Mouse (Mus musculus): ENCODE results near the gene AC134908.4.
A peak's percentile ranks its signal among the peaks of the same experiment; 100 is the strongest.

Gene AC134908.4

DNA sequence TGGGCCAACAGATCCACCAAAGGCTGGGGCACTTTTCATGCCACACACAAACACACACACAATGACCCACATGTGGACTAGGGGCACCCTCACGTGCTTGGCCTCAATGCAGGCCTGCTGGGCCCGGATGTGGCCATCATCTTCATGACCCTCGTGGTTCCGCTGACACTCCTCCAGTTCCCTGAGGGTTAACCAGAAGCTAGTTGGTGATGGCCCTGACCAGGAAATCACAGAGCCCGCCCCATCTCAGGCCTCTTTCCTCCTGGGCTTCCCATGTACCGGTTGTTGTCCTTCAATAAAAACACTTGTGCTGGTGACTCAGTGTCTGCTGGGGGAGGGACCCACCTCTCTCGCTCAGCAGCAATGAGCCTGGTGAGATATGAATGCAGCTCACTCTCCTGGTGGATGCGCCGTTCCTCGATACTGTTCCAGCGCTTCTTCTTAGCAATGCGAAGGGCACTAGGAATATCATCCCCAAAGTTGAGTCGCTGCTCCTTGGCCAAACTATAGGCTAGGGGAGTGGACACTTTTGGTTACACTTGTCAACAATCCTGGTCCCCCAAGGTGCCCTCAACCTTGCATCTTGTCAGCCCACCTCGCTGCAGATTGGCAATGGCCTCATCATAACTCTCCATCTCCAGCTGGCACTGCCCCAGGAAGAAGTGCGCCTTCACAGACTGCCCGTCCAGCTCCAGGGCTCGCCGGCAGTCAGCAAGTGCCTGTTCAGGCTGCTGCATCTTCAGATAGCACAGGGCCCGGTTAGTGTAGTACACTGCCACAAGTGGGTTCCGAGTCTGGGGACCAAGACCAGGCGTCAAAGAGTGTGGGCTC lies 36.2 kb upstream of the AC134908.4 start:
- no peak for DNase-seq (ENCODE audit: low read depth)

DNA sequence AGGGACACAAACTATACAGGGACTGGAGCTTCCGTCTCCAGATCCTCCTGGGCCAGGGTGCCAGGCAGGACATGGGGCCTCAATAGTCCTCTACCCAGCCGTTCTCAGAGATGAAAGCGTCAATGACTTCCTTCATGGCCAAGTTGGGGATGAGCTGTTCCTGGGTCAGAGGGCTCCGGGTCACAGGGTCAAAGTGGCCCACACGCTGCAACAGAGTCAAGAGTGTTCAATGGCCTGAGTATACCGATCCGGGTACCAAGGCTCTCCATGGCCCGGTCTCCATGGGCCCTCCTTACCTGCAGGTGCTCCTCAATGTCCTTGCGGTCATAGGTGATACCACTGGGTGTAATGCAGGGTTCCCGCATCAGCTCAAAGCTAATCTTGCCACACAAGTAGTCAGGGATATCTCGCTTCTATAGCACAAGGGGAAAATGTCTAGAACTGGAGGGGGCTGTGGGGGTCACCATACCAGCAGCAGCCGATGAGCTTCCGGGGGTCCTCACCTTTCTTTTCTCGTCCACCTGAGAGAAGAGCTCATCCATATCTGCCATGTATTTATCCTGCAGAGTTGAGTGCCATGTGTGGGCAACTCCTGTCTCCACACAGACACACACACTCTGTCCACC lies 35.5 kb upstream of the AC134908.4 start:
- DNase-seq (ENCODE audit: low read depth): no peak

DNA sequence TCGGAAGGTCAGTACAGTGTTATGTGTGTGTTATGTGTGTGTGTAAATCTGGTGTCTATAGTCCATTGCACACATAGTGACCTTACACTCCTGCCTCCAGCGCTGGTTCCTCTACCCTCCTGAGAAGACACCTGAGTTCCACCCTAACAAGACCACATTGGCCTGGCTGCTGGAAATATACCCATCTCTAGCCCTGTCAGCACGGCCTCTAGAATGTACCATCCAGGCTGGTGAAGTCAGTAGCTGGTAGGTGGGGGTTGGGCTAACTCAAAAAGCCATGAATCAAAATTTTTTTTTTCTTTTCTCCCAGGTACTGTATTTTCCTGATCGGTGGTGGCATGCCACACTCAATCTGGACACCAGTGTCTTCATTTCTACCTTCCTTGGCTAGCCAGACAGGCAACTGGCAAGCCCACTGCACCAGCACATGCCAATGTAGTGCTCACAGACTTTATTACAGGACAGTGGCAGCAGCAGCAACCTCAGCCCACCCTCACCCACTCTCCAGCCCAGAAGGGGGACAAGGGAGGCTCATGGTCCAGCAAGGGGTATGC lies 34.8 kb upstream of the AC134908.4 start:
- DNase-seq (ENCODE audit: low read depth): no peak

DNA sequence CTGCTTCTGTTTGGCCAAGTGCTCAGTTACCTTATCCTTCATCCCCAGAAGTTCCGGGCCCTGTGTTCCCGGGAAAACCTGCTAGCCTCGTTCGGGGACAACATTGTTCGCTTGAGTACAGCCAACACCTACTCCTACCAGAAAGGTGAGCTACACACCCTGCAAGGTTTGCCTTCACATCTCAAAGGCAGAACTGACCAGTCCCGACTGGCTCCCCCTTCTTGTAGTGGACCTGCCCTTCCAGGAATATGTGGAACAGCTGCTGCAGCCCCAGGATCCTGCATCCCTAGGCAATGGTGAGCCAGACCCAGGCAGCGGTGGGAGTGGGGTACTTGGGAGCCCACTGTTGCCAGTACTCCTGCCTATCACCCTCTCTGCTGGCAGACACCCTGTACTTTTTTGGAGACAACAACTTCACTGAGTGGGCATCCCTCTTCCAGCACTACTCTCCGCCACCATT lies 34.1 kb upstream of the AC134908.4 start:
- no peak for DNase-seq (ENCODE audit: low read depth)

DNA sequence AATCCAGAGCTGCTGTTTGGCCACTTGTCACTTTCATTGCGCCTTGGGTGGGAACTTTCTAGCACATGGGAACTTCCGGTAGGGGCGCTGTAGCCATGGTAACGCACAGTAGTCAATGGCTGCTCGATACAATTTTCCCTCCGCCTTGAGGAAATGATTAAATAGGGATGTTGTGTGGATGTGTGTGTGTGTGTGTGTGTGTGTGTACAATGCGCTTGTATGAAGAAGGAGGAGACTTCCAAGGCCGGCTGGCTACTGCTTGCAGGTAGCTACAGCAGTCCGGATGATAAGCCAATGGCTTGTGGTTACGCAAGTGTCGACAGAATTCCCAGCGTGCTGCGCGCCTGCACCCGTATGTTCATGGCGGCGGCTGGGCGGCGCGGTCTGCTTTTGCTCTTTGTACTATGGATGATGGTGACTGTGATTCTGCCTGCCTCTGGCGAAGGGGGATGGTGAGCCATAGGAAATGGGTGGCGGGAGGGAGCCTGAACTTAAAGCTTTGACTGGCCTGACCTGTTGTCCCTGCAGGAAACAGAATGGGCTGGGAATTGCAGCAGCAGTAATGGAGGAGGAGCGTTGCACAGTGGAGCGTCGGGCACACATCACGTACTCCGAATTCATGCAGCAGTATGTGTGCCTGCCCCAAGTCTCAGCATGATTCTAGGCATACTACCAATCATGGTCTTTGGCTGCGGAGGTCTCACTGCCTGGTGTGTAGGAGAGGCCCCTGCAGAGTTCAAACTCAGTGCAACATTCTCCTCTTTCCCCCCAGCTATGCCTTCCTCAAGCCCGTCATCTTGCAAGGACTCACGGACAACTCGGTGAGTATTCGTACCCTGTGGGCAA lies 33.5 kb upstream of the AC134908.4 start, which contains the start of gene Jmjd8:
Jmjd8 (plus strand) TSS at position 156 of the 846 bp plus-strand sequence.
- DNase-seq (ENCODE audit: low read depth): no peak

DNA sequence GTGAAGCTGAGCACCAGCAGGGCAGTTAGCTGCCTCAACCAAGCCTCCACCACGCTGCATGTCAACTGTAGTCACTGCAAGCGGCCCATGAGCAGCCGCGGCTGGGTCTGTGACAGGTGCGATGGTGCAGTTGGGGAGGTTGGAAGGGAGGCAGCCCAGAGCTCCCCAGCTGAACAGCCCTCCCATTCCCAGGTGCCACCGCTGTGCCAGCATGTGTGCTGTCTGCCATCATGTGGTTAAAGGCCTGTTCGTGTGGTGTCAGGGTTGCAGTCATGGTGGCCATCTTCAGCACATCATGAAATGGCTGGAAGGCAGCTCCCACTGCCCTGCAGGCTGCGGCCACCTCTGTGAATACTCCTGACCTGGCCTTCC lies 32.8 kb upstream of the AC134908.4 start:
- DNase-seq (ENCODE audit: low read depth): no peak

DNA sequence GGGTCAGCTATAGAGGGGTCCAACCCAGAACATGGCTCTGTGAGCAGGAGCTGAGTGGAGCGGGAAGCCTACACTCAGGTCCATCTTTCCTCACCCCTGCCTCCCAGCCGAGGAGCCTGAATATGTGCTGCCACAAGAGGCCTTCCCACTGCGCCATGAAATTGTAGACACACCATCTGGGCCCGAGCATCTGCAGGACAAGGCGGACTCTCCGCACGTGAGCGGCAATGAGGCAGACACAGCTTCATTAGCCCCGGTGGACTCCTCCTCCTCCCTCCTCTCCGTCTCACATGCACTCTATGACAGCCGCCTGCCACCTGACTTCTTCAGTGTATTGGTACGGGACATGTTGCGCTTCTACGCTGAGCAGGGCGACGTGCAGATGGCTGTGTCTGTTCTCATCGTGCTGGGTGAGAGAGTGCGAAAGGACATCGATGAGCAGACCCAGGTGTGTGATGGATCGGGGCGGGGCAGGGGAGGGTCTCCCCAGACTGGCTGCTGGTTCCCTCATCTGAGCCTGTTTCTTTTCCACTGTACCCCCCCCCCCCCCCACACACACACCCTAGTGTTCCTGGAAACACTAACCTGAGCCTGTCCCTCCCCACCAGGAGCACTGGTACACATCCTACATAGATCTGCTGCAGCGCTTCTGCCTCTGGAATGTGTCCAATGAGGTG lies 32.2 kb upstream of the AC134908.4 start:
- DNase-seq (ENCODE audit: low read depth): no peak

DNA sequence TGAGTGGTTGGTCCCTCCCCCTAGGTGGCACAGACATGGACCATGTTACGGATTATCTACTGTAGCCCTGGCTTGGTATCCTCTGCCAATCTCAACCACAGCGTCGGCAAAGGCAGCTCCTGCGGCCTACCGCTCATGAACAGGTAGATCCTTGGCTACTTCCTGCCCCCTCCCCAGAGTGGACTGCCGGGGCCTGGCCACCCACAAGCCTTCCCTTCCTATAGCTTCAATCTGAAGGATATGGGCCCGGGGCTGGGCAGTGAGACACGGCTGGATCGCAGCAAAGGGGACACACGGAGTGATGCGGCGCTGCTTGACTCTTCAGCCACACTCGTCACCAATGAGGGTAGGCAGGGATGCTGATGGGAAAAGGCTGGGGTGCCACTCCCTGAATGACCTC lies 31.6 kb upstream of the AC134908.4 start:
- no peak for DNase-seq (ENCODE audit: low read depth)

DNA sequence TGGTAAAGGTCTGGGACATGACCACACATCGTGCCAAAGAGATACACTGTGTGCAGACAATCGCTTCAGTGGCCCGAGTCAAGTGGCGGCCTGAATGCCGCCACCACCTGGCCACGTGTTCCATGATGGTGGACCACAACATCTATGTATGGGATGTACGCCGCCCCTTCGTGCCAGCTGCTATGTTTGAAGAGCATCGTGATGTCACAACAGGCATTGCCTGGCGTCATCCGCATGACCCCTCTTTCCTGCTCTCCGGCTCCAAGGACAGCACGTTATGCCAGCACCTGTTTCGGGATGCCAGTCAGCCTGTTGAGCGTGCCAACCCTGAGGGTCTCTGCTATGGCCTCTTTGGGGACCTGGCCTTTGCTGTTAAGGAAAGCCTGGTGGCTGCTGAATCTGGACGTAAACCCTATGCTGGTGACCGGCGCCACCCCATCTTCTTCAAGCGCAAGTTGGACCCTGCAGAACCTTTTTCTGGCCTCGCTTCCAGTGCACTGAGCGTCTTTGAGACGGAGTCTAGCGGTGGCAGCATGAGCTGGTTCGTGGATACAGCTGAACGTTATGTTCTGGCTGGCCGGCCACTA lies 30.6 kb upstream of the AC134908.4 start:
- no peak for DNase-seq (ENCODE audit: low read depth)

DNA sequence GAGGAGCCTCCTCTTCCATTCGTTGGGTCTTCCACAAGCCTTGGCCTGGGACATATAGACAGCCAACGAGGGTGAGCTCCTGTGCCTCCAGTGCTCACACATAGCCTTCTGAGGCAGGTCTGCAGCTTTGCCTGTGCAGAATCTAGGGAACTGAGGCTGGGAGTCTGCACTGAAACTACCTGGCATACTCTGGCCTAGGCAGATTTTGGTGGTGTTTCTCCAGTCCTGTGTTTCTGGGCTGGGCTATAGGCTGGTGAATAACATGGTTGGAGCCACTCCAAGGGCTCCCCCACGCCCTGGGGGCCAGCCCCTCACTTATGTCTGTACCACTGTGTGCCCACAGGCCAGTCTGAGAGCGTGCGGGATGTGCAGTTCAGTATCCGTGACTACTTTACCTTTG lies 29.9 kb upstream of the AC134908.4 start:
- DNase-seq (ENCODE audit: low read depth): no peak

DNA sequence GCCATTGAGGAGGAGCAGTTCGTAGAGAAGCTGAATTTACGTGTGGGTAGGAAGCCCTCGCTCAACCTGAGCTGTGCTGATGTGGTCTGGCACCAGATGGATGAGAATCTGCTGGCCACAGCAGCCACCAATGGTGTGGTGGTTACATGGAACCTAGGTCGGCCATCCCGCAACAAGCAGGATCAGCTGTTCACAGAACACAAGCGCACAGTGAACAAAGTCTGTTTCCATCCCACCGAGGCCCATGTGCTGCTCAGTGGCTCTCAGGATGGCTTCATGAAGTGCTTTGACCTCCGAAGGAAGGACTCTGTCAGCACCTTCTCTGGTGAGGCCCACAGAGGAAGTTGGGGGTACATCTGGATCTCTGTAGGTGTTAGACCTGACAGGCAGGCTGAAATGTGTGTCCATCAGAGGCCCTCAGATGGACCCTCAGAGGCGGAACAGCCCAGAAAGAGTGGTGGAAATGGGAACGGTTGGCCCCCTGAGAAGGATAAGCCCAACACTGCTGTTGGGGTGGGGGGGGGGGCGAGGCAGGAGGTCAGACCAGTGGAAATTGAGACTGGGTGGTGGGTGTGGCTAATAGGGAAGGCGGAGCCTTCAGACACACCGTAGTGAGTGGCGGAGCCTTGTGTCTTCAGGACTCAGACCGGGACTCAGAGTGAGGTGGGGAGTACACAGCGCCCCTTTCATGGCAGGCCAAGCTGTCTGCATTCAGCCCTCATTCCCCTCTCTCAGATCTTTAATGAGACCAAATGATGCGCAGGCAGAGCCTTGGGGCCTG lies 29.1 kb upstream of the AC134908.4 start:
- no peak for DNase-seq (ENCODE audit: low read depth)

DNA sequence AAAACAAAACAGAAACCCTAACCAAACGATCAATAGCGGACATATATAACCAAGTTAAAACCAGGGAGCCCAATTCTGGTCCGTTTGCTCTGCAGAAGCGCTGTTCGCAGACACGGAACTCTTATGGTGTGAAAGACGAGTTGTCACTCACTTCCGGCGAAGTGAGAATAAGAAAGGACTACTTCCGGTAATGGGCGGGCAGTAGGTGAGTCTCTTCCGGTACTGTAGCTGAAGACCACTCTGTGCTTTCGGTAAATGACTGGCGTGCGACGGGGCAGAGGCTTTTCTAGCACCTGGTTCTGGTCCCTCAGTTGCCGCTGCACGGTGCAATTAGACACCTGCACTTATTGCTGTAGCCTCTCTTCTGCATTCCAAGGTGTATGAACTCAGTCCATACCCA lies 28.0 kb upstream of the AC134908.4 start, which contains the start of gene Wdr24:
Wdr24 (plus strand) TSS at position 176 of the 400 bp plus-strand sequence.
- peak; percentile 78 for DNase-seq (ENCODE audit: low read depth)

DNA sequence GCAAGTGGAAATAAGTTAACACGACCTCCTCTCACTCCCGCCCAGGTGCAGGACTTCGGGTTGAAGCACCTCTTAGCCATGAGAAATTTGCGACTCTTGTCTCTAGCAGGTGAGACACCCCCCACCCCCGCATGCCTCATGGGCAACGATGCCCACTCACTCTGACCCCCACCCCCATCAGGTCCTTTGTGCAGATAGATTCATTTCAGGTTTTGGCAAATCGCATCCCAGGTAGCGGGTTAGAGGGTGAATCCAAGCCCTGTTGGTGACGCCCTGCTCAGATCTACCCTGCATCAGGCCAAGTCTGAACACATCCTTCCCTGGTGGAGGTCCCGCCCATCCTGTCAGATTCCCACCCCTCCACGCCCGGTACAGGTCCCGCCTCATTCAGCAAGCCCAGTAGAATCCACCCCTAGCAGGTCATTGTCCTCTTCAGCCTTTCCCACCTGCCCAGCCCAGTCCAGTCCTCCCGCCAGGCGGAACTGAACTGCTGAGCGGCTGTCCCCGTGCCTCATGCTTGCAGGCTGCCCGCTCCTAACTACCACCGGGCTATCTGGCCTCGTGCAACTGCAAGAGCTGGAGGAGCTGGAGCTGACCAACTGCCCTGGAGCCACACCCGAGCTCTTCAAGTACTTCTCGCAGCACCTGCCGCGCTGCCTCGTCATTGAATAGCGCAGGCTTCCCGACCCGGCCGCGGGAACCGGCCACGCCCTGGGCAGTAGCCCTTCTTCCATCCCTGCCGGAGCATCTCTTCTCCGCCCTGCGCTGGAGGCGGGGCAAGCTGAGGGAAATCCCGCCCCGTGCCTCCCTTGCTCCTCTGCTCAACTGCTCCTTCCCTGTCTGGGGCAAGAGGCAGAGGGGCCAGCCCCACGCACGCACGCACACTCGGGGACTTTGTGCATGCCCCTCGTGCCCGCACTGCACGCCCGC lies 23.7 kb upstream of the AC134908.4 start:
- DNase-seq (ENCODE audit: low read depth): no peak

DNA sequence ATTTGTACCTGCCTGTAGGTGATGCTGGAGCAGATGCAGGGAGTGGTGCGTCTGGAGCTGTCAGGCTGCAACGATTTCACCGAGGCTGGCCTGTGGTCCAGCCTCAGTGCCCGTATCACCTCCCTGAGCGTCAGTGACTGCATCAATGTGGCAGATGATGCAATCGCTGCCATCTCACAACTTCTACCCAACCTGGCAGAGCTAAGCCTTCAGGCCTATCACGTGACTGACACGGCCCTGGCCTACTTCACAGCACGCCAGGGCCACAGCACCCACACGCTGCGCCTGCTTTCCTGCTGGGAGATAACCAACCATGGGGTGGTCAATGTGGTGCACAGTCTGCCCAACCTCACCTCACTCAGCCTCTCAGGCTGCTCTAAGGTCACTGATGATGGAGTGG lies 22.2 kb upstream of the AC134908.4 start:
- no peak for DNase-seq (ENCODE audit: low read depth)

DNA sequence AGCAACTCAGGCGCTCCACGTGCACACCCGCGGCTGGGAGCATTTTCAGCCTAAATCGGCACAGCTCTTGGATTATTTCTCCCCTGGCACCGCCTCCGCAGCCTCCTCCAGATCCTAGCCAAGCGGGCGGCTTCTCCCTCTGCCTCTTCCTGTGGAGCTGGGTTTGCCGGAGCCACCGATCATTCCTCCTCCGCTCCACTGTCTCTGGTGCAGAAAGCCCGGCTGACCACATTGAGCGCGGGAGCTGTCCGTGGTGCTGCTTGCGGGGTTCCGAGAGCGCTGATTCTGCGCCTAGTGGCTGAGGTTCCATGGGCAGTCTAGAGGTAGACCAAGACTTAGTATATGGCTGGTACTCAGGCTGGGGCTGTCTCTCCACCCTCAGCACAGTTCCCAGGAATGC lies 18.0 kb upstream of the AC134908.4 start:
- peak; percentile 30 for DNase-seq (ENCODE audit: low read depth)

DNA sequence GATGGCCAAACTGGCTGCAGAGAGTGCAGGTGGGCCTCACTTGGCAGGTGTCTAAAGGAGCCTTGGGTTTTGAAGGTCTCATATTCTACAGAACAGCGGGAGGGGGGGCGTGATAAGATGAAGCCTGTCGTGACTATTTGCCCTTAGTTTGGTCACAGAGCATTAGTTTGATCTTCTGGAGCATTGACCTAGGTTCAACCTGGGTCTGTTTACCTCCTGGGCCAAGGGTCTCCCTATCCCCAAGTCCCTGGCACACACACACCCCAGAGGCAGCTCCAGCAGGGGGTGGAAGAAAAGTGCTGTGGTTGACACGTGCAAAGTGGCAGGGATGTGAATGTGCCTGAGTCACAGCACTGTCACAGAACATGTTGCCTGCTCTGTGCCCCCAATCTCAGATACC lies 15.4 kb upstream of the AC134908.4 start:
- DNase-seq (ENCODE audit: low read depth): no peak

DNA sequence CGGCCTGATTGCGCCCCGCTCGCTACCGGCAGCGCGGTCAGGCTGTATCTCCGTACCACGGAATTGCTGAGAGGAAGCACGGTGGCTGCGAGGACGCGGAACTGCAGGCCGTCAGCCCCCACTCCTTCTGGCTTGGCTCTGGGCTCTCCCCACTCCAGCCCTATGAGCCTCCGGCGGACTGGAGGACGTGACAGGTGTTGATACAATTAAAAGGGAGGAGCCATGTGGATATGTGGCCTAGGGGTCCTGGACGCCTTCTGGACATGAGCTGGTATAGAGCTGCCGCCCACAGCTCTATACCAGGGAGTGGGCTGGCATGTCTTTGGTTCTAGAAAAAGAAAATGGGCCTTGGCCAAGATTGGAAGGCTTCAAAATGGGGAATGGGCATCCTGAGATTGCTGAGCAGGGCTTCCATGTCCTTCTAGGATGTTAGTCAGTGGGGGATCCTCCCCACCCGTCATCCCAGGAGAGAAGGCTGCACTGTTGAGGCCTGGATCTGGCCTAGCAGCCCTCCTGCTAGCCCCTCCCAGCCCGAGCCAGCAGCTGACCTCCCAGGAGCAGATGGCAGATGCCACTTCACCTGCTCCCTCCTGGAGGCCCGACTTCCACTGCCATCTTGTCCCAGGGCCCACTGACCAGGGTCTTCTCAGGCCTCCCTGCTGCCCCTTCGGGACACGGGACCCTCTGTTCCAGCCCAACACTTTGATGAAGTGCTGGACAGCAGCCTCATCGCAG lies 14.3 kb upstream of the AC134908.4 start:
- DNase-seq (ENCODE audit: low read depth): no peak

DNA sequence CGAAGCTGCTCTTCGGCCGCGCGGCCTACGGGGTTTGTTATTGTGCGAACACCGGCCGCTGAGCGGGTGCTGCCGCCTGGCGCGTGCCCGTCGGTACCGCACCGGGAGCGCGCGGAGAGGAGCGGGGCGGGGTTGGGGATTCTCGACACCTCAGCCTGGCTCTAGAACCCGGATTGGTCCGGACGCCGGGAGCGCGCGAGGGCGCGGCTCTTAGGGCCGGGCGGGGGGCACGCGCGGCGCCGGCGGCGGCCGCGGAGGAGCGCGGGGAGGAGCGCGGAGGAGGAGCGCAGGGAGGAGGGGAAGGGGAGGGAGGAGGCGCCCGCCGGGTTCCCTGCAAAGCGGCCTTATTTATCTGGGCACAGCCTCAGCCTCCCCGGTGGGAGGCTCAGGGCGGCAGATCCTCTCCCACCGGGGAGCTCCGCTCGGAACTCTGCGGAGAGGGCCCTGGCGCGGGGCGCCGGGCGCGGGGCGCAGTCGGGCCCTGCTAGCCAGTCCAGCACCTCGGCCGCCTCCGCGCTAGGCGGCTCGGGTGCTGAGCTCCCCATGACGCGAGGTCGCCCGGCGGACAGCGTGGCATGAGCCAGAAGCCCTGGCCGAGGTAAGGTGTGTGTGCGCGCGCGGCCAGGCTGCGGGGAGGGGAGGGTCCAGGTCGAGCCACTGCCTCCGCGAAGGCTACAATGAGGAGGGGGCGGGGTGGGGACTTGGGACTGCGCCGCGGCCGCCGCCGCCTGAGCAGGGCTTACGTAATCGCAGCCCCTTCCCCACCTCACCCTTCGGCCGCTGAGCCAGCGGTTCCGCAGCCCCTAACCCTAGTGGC lies 13.5 kb upstream of the AC134908.4 start, which contains the start of gene Fbxl16:
Fbxl16 (plus strand) TSS at position 297 of the 817 bp plus-strand sequence.
- no peak for DNase-seq (ENCODE audit: low read depth)
